Mouse (Mus musculus) naive thymus-derived CD4-positive, alpha-beta T cell, adult 2 months (primary cell): Measurements from ENCODE around the gene Mex3a.

Experiments
- DNase-seq: peaks from one replicate; pipeline ENCODE4 v3.0.0-alpha.2; 2011; ENCODE audit warnings: low read depth

Gene Mex3a

DNA sequence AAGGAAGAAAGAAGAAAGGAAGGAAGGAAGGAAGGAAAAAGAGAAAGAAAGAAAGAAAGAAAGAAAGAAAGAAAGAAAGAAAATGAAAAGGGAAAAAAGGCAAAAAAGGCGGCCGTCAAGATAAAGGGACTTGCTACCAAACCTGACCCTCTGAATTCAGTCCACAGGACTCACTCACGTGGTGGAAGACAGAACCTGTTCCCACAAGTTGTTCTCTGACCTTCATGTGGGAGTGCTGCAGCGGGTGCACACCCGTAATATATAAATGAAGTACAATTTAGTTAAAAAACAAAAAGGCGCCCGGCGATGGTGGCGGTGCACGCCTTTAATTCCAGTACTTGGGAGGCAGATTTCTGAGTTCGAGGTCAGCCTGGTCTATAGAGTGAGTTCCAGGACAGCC is 3.5 kb upstream of the Mex3a start:
- DNase-seq, result no peak

GRCm38 (mm10) chr3:88529204-88530000 is 2.8 kb upstream of the Mex3a start:
- DNase-seq, result no peak

DNA sequence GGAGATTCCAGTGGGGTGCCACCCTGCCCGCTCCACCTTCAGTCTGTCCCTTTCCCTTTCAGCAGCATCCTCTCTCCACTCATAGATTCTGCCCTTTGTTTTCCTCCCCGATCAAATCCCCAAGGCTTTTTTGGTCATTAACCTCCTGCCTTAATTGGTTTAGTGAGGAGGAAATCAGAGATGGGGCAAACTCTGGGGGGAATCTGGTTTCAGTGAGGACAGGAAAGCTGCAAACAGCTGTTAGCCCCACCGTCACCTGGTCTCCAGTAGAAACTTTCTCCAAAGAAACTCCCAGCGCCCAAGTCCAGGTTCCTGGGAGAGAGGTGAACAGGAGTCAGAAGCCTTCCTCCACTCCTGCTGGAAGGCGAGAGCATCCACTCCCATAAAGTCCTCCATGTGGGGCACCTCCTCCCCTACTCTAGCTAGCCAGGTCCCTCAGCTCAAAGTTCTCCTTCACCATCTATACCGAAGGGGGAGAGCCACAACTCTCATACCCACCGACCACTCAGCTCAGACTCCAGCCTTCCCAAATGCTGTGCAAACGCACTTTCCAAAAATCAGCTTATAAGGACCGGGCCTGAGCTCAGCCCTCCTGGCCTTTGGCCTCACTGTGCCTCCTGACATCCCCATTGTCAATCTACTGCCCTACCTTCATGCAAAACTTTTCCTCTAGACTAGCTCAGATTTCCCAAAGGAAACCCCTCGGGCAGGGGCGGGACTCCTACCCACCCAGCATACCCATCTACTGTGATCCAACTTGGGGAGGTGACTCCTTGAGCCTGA is 1.9 kb upstream of the Mex3a start:
- no peak for DNase-seq

- peak; percentile 82 for DNase-seq
These were observed 572 bp upstream of the Mex3a start for GRCm38 (mm10) chr3:88531348-88532298.

- no peak for DNase-seq
These were observed 705 bp downstream of the Mex3a start for GRCm38 (mm10) chr3:88532689-88533511.

GRCm38 (mm10) chr3:88533706-88534105 is 1.5 kb downstream of the Mex3a start:
- no peak for DNase-seq

DNA sequence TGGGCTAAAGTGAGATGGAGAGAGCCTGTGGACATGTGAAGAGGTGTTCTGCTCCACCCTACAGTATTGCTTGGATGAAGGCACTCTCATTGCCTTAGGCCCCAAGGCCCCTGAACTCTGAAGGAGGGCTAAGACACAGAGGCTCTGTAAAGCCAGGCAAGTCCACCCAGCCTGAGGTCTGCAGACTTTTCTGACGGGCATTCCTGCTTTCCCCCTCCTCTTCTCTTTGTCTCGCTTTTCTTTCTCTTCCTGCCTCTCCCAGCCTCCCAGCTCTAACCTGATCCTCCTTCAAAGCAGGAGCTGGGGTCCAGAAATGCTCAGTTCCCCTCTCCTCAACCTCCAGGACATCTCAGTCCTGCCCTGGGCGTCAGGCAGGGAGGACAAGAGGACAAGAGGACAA is 2.8 kb downstream of the Mex3a start:
- no peak for DNase-seq

DNA sequence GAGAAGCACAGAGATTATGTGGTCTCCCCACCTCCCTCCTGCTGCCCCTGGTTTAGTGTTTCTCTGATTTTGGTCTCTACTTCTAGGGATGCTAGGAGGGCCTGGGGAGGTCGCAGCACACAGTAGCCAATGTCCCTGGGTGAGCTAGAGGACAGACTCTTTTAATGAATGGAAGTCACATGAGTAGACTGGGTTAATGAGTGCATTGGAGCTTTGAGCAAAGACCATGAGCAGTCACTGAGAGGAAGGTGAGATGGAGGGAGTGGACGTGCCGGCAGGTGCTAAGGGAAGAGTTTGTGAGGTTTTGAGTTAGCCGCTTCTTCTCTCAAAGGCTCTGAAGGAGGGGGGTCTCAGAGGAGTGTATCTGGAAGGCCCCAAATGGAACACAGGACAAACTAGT is 3.3 kb downstream of the Mex3a start:
- no peak for DNase-seq

- DNase-seq, result no peak
These were observed 4.1 kb downstream of the Mex3a start for GRCm38 (mm10) chr3:88536103-88536930.

DNA sequence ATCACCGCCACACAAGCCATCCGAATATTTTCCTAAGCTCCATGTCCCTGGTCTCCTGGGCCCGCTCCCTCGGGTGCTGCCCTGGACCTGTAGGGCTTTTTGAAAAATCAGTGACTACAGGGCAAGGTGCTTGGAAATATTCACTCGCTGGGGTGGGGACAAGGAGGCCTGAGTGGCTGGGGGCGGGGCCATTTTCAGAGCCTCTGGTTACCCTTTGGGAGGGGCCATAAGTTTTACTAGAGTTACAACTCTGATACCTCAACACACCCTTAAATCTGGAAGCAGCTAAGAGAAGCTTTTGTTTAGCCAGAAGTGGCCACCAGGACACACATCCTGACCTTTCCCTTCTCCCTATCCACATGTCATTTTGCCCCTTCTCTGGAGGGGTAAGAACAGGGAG is 5.0 kb downstream of the Mex3a start:
- DNase-seq, result no peak

- no peak for DNase-seq
These were observed 6.3 kb downstream of the Mex3a start for GRCm38 (mm10) chr3:88538271-88539145.

DNA sequence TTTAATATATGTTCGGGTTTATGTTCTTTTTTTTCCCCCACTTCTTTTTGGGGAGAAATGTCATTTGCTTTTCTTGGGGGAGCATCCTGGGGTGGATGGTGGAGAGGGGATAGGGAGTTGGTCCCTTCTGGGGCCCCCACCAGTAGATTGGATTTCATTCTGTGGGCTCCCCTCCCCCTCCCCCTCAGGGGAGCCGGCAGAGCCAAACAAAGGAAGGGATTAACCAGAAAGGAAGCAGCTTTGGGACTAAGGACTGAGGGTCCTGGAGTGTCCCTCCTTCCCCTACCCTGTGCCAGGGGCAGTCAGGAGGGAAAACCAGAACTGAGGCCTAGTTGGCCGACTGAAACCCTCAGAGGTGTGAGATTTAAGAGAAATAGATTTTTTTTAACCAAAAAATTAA is 7.2 kb downstream of the Mex3a start:
- DNase-seq, result no peak

- DNase-seq, result no peak
These were observed 7.9 kb downstream of the Mex3a start for GRCm38 (mm10) chr3:88540085-88540484.

- DNase-seq, result no peak
These were observed 9.6 kb downstream of the Mex3a start for GRCm38 (mm10) chr3:88541622-88542401.

DNA sequence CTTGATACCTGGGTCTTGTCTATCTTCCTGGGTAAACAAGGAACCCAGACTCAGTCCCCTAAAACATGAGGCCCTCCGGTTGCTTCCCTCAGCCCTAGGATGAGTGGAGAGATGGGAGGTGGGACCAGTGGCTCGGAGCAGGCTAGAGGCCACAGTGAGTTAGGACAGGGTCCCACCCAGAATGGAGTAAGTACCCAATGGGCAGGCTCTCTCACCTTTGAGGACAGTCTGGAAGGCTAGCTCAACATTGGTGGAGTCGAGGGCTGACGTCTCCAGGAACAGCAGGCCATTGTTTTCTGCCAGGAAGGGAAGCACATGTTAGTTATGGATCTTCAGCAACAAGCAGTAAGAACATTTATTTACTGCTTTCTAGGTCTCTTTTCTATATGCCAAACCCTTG is 10.3 kb downstream of the Mex3a start:
- no peak for DNase-seq

- DNase-seq, result no peak
These were observed 11.0 kb downstream of the Mex3a start for GRCm38 (mm10) chr3:88543174-88543573.

- DNase-seq, result peak; percentile 36
These were observed 11.6 kb downstream of the Mex3a start for GRCm38 (mm10) chr3:88543651-88544410.

DNA sequence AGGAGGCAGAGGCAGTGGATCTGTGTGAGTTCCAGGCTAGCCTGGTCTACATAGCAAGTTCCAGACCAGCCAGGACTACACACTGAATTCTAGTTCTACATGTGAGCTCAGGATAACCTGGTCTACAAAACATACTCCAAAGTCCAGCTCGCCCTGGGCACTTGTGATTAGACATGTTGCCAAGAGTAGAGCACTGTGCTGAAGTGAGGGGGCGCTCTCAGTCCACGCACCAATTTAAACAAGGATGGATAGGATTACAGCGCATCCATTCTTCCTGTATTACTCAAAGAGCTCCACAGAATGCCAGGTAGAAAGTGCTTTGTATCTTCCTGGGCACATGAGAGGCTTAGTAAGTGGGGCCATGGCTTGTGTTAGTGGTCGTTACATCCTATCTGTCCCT is 12.3 kb downstream of the Mex3a start:
- no peak for DNase-seq
